ENCODE assay signal across 26 mouse cellular contexts in the genomic region with DNA sequence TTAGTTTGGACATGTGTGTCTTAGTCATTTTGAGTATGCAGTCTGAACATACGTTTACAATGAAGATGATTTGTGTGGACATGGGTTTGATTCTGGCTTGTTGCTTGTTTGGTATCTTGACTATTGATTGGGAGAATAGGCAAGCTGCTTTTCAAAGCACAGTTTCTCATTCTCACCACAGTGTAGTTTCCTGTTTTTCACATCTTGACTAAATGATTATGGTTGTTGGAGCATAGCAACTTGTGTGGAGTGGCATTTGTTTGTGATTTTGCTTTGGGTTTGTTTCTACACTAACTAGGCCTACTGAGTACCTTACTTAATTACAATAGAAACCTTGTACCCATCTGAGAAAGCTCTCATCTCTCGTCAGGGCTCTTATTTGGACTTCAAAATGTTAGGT.
"Had no signal": no experiment of that assay in that cellular context is flagged by ENCODE, and none has a peak within 500 bp of the region (broad histone marks: within the 10 kb centered on the region; RNA-seq: fewer than 3 reads in every experiment).

No protein-coding gene starts in this region.

- H3K4me2 ChIP-seq: kidney, embryonic 15.5 days; limb, embryonic 13.5 days; liver, embryonic 12.5 days; liver, embryonic 15.5 days; lung, embryonic 15.5 days; midbrain, embryonic 13.5 days had no signal

- H3K36me3 ChIP-seq: kidney, embryonic 15.5 days; limb, embryonic 10.5 days; limb, embryonic 13.5 days; liver, embryonic 12.5 days; liver, embryonic 15.5 days; lung, embryonic 15.5 days; midbrain, embryonic 10.5 days; midbrain, embryonic 13.5 days had no signal

- ATAC-seq: liver, embryonic 12.5 days; midbrain, embryonic 13.5 days; midbrain, embryonic 16.5 days had no signal

- DNase-seq: kidney, adult 11 months; kidney, adult 8-10 months; kidney, postnatal 10 days; layer of hippocampus, adult 9-11 months; liver; lung, adult 18-20 months; lung, postnatal 10 days; lung, postnatal 36 days; right cerebral cortex, adult 18-20 months; right cerebral cortex, postnatal 14 days; right cerebral cortex, postnatal 4 days; thymus, adult 2 months; thymus, postnatal 25 days had no signal

- H3K9ac ChIP-seq: kidney, embryonic 15.5 days; limb, embryonic 13.5 days; liver, embryonic 12.5 days; liver, embryonic 15.5 days; lung, embryonic 15.5 days; midbrain, embryonic 13.5 days had no signal

- H3K27me3 ChIP-seq: kidney, embryonic 15.5 days; limb, embryonic 13.5 days; liver, embryonic 12.5 days; liver, embryonic 15.5 days; lung, embryonic 15.5 days; megakaryocyte, embryonic 14.5 days; midbrain, embryonic 13.5 days had no signal

- H3K4me3 ChIP-seq: kidney, embryonic 15.5 days; layer of hippocampus, adult 2 months; limb, embryonic 10.5 days; limb, embryonic 13.5 days; liver, embryonic 12.5 days; liver, embryonic 15.5 days; lung, embryonic 15.5 days; megakaryocyte, embryonic 14.5 days; midbrain, embryonic 10.5 days; midbrain, embryonic 13.5 days; myocyte had no signal

- H3K27ac ChIP-seq: kidney, embryonic 15.5 days; layer of hippocampus, adult 2 months; limb, embryonic 10.5 days; limb, embryonic 13.5 days; liver, embryonic 12.5 days; liver, embryonic 15.5 days; lung, embryonic 15.5 days; midbrain, embryonic 10.5 days; midbrain, embryonic 13.5 days; stomach, postnatal 0 days had no signal

- H3K9me3 ChIP-seq: kidney, embryonic 15.5 days; limb, embryonic 10.5 days; limb, embryonic 13.5 days; liver, embryonic 12.5 days; liver, embryonic 15.5 days; lung, embryonic 15.5 days; megakaryocyte, embryonic 14.5 days; midbrain, embryonic 10.5 days; midbrain, embryonic 13.5 days had no signal
